Mouse (Mus musculus) testis, adult 2 months (tissue): Measurements from ENCODE around the gene Tmub1.

Experiments used
- CTCF ChIP-seq: fragments of 200-500 bp; IDR thresholded peaks from 2 replicates; pipeline ENCODE4 v1.5.1; 2012; ENCODE audit warnings: low read depth, mild to moderate bottlenecking, inconsistent platforms, low read length, moderate library complexity; ENCODE audit not compliant: control insufficient read depth, insufficient read depth, insufficient replicate concordance
- POLR2A ChIP-seq: fragments of 200-500 bp; IDR thresholded peaks from 2 replicates; pipeline ENCODE4 v1.6.1; 2012; ENCODE audit warnings: low read depth, mild to moderate bottlenecking, inconsistent platforms, low read length, moderate library complexity; ENCODE audit not compliant: control insufficient read depth

DNA sequence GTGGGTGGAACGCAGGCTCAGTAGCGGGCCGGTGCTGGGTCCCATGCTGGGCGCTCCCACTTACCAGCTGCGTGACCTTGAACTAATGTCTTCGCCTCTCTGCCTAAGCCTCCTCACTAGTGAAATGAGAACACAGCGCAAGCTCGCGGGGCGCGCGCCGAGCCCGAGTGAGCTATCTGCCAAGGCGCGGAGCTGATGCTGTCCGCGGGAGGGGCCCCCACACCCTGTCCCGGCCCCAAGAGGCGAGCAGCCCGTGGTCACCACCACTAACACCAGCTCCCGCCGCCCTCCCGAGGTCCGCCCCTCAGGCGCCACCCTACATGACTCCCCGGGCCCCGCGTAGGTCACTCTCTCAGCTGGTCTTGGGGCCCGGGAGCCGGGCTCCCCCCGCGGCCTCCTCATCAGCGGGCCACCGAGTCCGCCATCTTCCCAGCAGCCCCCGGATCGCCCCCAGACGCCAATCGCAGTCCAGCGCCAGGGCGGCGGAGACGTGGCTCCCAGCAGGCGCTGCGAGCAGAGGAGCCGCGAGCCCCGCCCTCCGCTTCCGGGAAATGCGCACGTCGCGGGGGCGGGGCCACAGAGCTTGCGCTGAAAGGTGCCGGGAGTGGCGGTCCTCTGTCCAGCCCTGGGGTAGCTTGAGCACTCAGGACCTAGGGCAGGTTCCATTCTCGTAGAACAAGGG is 2.8 kb downstream of the Tmub1 start, which contains the start of gene Fastk:
- TF ChIP-seq CTCF (no peak), POLR2A (peak; percentile 91)
